Mouse (Mus musculus) frontal cortex, postnatal 10 days (tissue): ENCODE measurements around the gene Hist3h2a.

Experiments
- DNase-seq, 2 experiments: peaks; one replicate each; pipeline ENCODE4 v3.0.0; 2022; ENCODE audit warnings: low spot score in 2 of 2, mixed read lengths in 1 of 2

Hist3h2a gene

GRCm38 (mm10) chr11:58947798-58948528, 6.5 kb upstream of the Hist3h2a start:
- peak in 1 of 2 experiments; percentile 57 for DNase-seq

GRCm38 (mm10) chr11:58948542-58949479, 5.7 kb upstream of the Hist3h2a start, which contains the start of gene Hist3h2ba:
Hist3h2ba (plus strand) TSS chr11:58948920.
- DNase-seq: peak; percentile 75 to 79

DNA sequence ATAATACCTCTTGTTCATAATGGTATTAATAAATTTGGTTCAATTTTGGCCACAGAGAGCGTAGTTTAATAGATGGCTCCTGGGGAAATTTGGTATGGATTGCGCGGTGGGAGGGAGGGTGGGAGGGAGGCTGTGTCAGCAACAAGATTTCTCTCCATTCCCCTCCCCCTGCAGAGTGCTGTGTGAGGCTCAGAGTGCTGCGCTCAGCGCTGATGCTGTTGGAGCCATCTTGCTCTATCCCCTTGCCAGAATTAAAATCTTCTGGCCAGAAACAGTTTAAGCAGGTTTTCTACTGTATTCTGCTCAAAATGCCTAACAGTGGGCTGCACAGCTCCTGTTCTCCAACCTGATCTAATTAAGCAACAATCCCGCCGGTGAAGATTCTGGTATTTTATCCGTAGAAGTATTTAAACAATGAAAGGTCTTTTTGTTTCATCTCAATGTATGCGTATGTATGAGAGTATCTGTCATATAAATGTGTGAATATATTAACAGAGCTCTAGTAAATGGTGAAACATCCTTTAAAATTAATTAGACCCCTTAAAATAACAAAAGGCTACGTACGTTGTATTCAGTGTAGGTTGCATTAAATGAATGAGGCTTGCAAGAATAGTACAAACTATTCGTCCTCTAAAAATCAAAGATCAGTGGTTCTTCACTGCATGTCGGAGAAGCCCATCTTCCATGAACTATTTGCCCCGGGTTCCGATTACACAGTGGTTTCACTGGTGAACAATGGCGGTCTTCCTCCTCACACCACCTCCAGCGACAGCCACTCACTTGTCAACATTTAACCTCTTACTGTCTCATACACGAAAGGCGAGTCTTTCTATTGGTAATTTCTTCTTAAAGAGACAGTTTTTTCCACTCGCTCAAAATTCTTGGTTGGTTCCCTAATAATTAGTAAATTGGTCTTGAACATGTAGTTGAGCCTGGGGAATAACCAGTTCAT, 4.7 kb upstream of the Hist3h2a start:
- DNase-seq: peak in 1 of 2 experiments; percentile 53

GRCm38 (mm10) chr11:58951210-58951609, 3.3 kb upstream of the Hist3h2a start:
- no peak for DNase-seq

GRCm38 (mm10) chr11:58953351-58954169, 925 bp upstream of the Hist3h2a start:
- DNase-seq: no peak

DNA sequence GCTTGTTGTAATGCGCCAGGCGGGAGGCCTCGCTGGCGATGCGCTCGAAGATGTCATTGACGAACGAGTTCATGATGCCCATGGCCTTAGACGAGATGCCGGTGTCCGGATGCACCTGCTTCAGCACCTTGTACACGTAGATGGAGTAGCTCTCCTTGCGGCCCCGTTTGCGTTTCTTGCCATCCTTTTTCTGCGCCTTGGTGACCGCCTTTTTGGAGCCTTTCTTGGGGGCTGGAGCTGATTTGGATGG, 390 bp upstream of the Hist3h2a start:
- DNase-seq: peak in 1 of 2 experiments; percentile 81

DNA sequence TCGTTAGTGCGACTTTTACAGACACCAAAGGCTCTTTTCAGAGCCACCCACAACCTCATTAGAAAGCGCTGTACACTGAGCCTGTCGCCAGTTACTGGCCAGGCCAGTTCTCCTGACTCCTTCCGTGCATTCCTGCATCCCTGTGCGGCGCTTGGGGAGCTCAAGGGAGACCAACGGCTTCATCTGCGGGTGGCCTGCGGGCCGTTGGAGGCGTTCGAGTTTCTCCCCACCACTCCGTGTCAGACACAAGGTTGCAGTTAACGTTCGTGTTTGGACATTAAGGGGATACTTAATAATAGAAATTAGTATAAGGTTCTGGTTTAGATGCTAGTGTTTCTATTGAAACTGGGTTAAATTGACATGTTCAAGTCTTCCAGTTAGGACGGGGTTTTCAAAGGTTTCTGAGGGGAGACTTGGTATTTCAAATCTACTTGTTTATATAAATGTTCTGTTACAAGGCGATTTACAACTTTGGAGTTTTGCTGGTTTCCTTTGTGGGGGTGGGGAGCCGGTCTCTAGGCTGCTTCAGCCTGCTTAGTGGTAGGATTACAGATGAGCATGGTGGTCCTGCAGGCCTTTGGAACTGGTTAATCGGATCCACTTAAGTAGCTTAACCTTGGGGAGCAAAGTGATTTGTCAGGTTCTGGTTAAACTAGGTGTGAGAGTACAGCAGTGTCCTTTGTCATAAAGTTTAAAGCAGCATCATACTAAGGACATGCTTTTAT, 820 bp downstream of the Hist3h2a start:
- DNase-seq: no peak

DNA sequence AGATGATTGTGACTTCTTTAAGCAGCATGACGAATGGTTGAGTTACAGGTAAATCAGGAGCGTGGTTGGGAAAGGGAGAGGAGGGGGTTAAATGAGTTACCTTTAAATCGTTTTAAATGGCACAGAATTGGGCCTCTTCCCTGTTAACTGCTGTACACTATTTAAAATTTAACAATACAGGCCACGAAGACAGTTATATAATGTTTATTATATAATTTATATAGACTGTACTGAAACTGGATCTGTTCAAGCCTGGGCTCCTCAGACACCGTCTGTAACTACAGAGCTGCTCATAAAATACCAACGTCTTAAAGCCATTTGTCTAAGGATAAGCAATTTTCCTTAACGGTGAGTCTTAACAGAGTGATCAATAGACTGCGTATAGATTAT, 1.4 kb downstream of the Hist3h2a start:
- no peak for DNase-seq

DNA sequence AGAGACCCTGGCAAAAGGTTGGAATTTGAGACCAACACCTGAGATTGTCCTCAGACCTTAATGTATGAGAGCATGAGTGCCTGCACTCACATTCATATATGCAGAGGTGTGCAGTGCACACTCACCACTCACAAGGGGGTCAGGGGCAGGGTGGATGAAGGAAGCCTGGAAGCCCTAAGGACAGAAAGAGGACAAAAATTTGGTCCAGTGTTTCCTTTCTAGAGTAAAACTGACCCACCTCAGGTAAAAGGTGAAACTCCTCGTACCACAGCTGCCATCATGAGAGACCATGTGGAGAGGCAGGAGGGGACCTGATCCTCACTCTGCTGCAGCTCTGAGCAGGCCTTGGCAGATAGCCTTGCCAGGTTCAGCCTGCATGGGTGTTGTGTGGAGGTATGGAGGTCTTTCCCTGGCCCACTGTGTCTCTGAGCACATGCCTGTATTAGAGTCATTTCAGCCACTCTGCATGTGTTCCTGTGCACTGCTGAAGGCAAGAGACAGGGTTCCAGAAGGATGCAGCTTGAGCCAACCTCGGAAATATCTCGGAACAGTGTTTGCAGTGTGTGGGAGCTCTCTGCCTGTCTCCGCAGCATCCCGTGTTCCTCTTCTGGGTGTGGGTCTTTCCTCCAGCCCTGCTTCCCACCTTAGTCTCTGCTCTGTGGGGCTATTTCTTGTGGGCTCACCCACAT, 2.9 kb downstream of the Hist3h2a start:
- DNase-seq: no peak

DNA sequence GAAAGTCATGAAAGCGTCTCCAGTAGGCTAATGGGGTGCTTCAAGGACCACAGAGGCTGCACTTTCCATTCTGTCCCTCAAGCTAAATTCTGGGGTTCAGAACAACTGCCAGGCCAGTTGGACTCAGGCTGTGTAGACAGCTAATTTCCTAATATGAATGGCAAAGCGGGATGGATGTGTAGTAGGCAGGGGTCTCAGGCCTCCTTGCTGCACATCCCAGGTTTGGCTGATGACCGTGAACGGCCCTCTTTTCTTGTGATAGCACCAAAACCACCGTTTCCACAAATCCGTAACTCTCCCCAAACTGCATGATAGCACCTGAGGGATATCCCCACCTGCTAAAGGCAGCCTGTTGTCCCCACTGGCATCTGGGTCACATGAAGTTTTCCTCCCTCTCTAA, 4.1 kb downstream of the Hist3h2a start:
- no peak for DNase-seq

DNA sequence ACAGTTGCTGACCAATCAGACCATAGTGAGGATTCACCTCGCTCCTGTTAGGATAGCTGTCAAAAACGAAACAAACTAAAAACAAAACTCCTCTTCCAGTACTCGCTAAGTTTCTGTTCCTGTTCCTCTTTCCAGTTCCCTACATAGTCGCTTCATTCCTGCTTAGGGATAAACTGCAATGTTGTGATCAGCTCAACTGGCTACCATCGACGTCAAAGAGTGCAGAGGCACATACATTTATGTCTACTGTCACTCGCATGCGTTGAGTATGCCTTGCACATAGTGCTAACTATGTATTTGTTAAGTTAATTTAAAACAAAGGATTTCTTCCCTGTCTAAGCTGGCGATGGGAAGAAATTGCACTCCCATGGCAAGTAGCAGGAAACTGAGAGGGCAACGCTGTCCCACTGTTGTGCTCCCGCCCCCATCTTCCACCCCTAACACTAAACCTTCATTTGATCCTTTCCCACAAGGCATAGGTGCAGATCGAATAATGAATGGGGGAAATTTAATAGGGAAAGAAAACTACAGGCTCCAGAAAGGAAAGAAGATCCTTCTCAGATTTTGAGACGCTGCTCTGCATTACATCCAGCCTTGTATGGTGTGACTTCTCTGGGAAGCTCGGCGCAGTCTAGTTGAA, 4.8 kb downstream of the Hist3h2a start:
- no peak for DNase-seq

GRCm38 (mm10) chr11:58959921-58960465, 5.5 kb downstream of the Hist3h2a start:
- DNase-seq: peak in 1 of 2 experiments; percentile 75

GRCm38 (mm10) chr11:58961364-58962177, 7.1 kb downstream of the Hist3h2a start:
- DNase-seq: no peak

DNA sequence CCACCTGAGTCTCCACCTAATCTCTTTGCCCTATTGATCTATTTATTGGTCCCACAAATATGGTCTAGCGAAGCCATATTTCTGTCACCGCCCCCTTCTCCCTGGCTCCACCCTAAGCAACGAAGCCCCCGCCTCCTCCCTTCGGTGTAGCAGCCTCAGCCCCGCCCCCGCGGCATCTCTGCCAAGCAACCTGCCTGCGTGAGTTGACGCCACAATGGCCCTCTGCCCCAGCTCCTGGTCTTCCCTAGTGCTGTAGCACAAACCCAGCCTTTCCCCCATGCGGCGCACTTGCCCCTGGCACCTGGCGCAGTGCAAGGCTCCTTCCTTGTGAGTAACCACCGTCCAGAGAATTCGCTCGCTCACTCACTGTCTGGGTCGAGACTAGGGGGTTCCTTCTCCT, 9.1 kb downstream of the Hist3h2a start:
- no peak for DNase-seq

- no peak for DNase-seq
These were observed 9.7 kb downstream of the Hist3h2a start for GRCm38 (mm10) chr11:58964216-58964615.

GRCm38 (mm10) chr11:58965001-58965760, 10.7 kb downstream of the Hist3h2a start:
- no peak for DNase-seq

GRCm38 (mm10) chr11:58967346-58967745, 12.9 kb downstream of the Hist3h2a start:
- DNase-seq: no peak
